Comparison of ENCODE assay signal across 20 mouse cellular contexts in genomic region chr6:139882076-139882475, GRCm38 (mm10).
"Had no signal": no experiment of that assay in that cellular context is flagged by ENCODE, and none has a peak within 500 bp of the region (broad histone marks: within the 10 kb centered on the region; RNA-seq: fewer than 3 reads in every experiment).

No protein-coding gene starts in this region.

- H3K4me1 ChIP-seq: limb, embryonic 10.5 days; limb, embryonic 13.5 days; liver, embryonic 13.5 days; midbrain, embryonic 12.5 days; neural tube, embryonic 12.5 days; stomach, embryonic 15.5 days had no signal

- H3K9me3 ChIP-seq: limb, embryonic 10.5 days; limb, embryonic 13.5 days; liver, embryonic 13.5 days; midbrain, embryonic 12.5 days; midbrain, embryonic 15.5 days; neural tube, embryonic 12.5 days; neural tube, embryonic 15.5 days; stomach, embryonic 15.5 days had no signal

- ATAC-seq: hindbrain, postnatal 0 days; inflammation-experienced regulatory T-cells, adult 6 months; intestine, embryonic 16.5 days; midbrain, embryonic 15.5 days had no signal

- H3K4me3 ChIP-seq: limb, embryonic 10.5 days; limb, embryonic 13.5 days; liver, embryonic 13.5 days; midbrain, embryonic 12.5 days; midbrain, embryonic 15.5 days; neural tube, embryonic 12.5 days; neural tube, embryonic 15.5 days; stomach, embryonic 15.5 days had no signal

- H3K4me2 ChIP-seq: limb, embryonic 13.5 days; liver, embryonic 13.5 days; midbrain, embryonic 12.5 days; midbrain, embryonic 15.5 days; neural tube, embryonic 12.5 days; neural tube, embryonic 15.5 days; stomach, embryonic 15.5 days had no signal

- DNase-seq: kidney, adult 18-20 months; kidney, adult 9 months; kidney, postnatal 14 days; kidney, postnatal 4 days; layer of hippocampus, adult 9-11 months; liver, embryonic 13.5 days; lung, adult 2 months; right cerebral cortex, postnatal 25 days; spleen, adult 18-20 months; thymus, postnatal 25 days had no signal

- H3K36me3 ChIP-seq: limb, embryonic 10.5 days; limb, embryonic 13.5 days; liver, embryonic 13.5 days; midbrain, embryonic 12.5 days; midbrain, embryonic 15.5 days; neural tube, embryonic 12.5 days; neural tube, embryonic 15.5 days; stomach, embryonic 15.5 days had no signal

- H3K27me3 ChIP-seq: limb, embryonic 13.5 days; liver, embryonic 13.5 days; midbrain, embryonic 12.5 days; midbrain, embryonic 15.5 days; neural tube, embryonic 12.5 days; neural tube, embryonic 15.5 days; stomach, embryonic 15.5 days had no signal

- H3K27ac ChIP-seq: hindbrain, postnatal 0 days; limb, embryonic 10.5 days; limb, embryonic 13.5 days; liver, embryonic 13.5 days; midbrain, embryonic 12.5 days; midbrain, embryonic 15.5 days; neural tube, embryonic 12.5 days; neural tube, embryonic 15.5 days; stomach, embryonic 15.5 days had no signal

- H3K9ac ChIP-seq: limb, embryonic 13.5 days; liver, embryonic 13.5 days; midbrain, embryonic 12.5 days; midbrain, embryonic 15.5 days; neural tube, embryonic 12.5 days; neural tube, embryonic 15.5 days; stomach, embryonic 15.5 days had no signal
